In genomic region chr1:36472106-36472440, GRCm38 (mm10) we compare ENCODE assay signal across 8 mouse cellular contexts. TPM values are rescaled to one million over a fixed set of nuclear protein-coding genes. Genes with fewer than 3 reads are reported as not detected.
A peak's percentile ranks its signal among the peaks of the same experiment; 100 is the strongest.
DNase-seq lines count a peak whose midpoint lies in the region; ATAC-seq and TF ChIP-seq lines count a peak whose summit lies in the region.

No protein-coding gene starts in this region.

- H3K36me3 ChIP-seq in thymus, adult 2 months (ENCODE audit: control insufficient read depth, insufficient read depth, low read length), result no peaks in the 10 kb centered on the region
- no peaks in the 10 kb centered on the region for H3K36me3 ChIP-seq in intestine, embryonic 15.5 days
- H3K36me3 ChIP-seq in neural tube, embryonic 12.5 days, result no peaks in the 10 kb centered on the region

- ATAC-seq in intestine, embryonic 15.5 days, result 0 out of 2 replicates have a peak, but pooled peaks have one; percentile 4
- ATAC-seq in neural tube, embryonic 12.5 days (ENCODE audit: low FRiP score, low read depth), result no peak; the same call in 1 of the 2 replicates

- no peak for TF ChIP-seq POLR2A in thymus, adult 2 months (IDR thresholded peaks at IDR 0.05; ENCODE audit: control insufficient read depth, extremely low read depth, insufficient read depth, low read length, poor library complexity)

- H3K9me3 ChIP-seq in intestine, embryonic 15.5 days, result no peaks in the 10 kb centered on the region
- no peaks in the 10 kb centered on the region for H3K9me3 ChIP-seq in neural tube, embryonic 12.5 days

- peak overlapping the region; percentile 78 for H3K4me2 ChIP-seq in intestine, embryonic 15.5 days (replicated peaks)
- H3K4me2 ChIP-seq in neural tube, embryonic 12.5 days (replicated peaks), result peak overlapping the region; percentile 65

- H3K4me1 ChIP-seq in thymus, adult 2 months (replicated peaks; ENCODE audit: control insufficient read depth, insufficient read depth, low read length), result peaks cover 58% of the 10 kb centered on the region
- peaks cover 24% of the 10 kb centered on the region for H3K4me1 ChIP-seq in intestine, embryonic 15.5 days (replicated peaks)
- peaks cover 47% of the 10 kb centered on the region for H3K4me1 ChIP-seq in neural tube, embryonic 12.5 days

- intact Hi-C loops in gastrocnemius, postnatal 14 days (cut with DNase I; ENCODE audit: low total_unique reads), result no loop called here

- TF ChIP-seq CTCF in thymus, adult 2 months (IDR thresholded peaks at IDR 0.05; ENCODE audit: borderline replicate concordance, control insufficient read depth, extremely low read depth, insufficient read depth, low read length, poor library complexity), result no peak

- peak; percentile 16 for DNase-seq in gastrocnemius, postnatal 14 days
- no peak for DNase-seq in gastrocnemius, adult 8-10 months (ENCODE audit: low spot score in 2 of 2)
- DNase-seq in thymus, adult 2 months, result no peak
- no peak for DNase-seq in thymus, postnatal 10 days (ENCODE audit: low spot score in 2 of 2)
- DNase-seq in layer of hippocampus, adult 9-10 months (ENCODE audit: low spot score), result no peak
- no peak for DNase-seq in ovary, postnatal 36 days (ENCODE audit: low spot score)

- WGBS in thymus, adult 2 months, result 16% methylated on average over 18 of the region's 18 CpGs
- WGBS in intestine, embryonic 15.5 days, result 10% methylated on average over 18 of the region's 18 CpGs
- 19% methylated on average over 18 of the region's 18 CpGs for WGBS in neural tube, embryonic 12.5 days

- no peaks in the 10 kb centered on the region for H3K27me3 ChIP-seq in thymus, adult 2 months (ENCODE audit: control insufficient read depth, insufficient read depth, low read length)
- no peaks in the 10 kb centered on the region for H3K27me3 ChIP-seq in intestine, embryonic 15.5 days (replicated peaks)
- H3K27me3 ChIP-seq in neural tube, embryonic 12.5 days (replicated peaks), result 0 out of 2 replicates have a peak, but pooled peaks cover 5% of the 10 kb centered on the region

- no peak overlapping the region for H3K27ac ChIP-seq in thymus, adult 2 months (ENCODE audit: control insufficient read depth, insufficient read depth, low read length)
- peak overlapping the region; percentile 52; the same call in 1 of the 2 replicates for H3K27ac ChIP-seq in intestine, embryonic 15.5 days
- H3K27ac ChIP-seq in neural tube, embryonic 12.5 days, result no peak overlapping the region

- peak overlapping the region; percentile 56 for H3K4me3 ChIP-seq in thymus, adult 2 months (ENCODE audit: control insufficient read depth, insufficient read depth, low read length)
- H3K4me3 ChIP-seq in intestine, embryonic 15.5 days (replicated peaks), result peak overlapping the region; percentile 58
- H3K4me3 ChIP-seq in neural tube, embryonic 12.5 days, result peak overlapping the region; percentile 60

- H3K9ac ChIP-seq in intestine, embryonic 15.5 days, result peak overlapping the region; percentile 63
- H3K9ac ChIP-seq in neural tube, embryonic 12.5 days, result peak overlapping the region; percentile 64

RNA-seq across cellular contexts. Expression of gene Cnnm4, which starts 0.7 kb away (rescaled TPM):
- 1 to 10 TPM; 4.6 to 5.4 TPM for total RNA-seq in gastrocnemius, postnatal 14 days (2021)
- total RNA-seq in gastrocnemius, adult 8-10 months (2022), result 1 to 10 TPM; 4.9 to 7.7 (median 5.1) TPM
- polyA plus RNA-seq in thymus, adult 2 months (2012; rRNA removed), result 15.3 and 18.0 TPM in 2 replicates
- 35.7 and 36.9 TPM in 2 replicates for polyA plus RNA-seq in intestine, embryonic 15.5 days (2015; fragmentation: Nextera tagmentation; extraction: Ambion mirVana)
- 10.1 and 10.6 TPM in 2 replicates for polyA plus RNA-seq in neural tube, embryonic 12.5 days (2016; fragmentation: Nextera tagmentation; extraction: Ambion mirVana)

RNA-seq across cellular contexts. Expression of gene Lman2l, which starts 27.0 kb away (rescaled TPM):
- 10 to 100 TPM; 15.7 to 17.2 TPM for total RNA-seq in gastrocnemius, postnatal 14 days (2021)
- 10 to 100 TPM; 19.9 to 24.7 (median 22.6) TPM for total RNA-seq in gastrocnemius, adult 8-10 months (2022)
- 62.4 and 65.6 TPM in 2 replicates for polyA plus RNA-seq in thymus, adult 2 months (2012; rRNA removed)
- 32.7 and 33.3 TPM in 2 replicates for polyA plus RNA-seq in intestine, embryonic 15.5 days (2015; fragmentation: Nextera tagmentation; extraction: Ambion mirVana)
- 71.2 and 73.2 TPM in 2 replicates for polyA plus RNA-seq in neural tube, embryonic 12.5 days (2016; fragmentation: Nextera tagmentation; extraction: Ambion mirVana)

RNA-seq across cellular contexts. Expression of gene Cnnm3, which starts 39.6 kb away (rescaled TPM):
- total RNA-seq in gastrocnemius, postnatal 14 days (2021), result 10 to 100 TPM in 1 of 2 experiments, 1 to 10 TPM in 1; 9.3 to 13.3 TPM
- total RNA-seq in gastrocnemius, adult 8-10 months (2022), result 10 to 100 TPM in 3 of 4 experiments, 1 to 10 TPM in 1; 8.9 to 12.8 (median 11.3) TPM
- polyA plus RNA-seq in thymus, adult 2 months (2012; rRNA removed), result 51.2 and 59.9 TPM in 2 replicates
- 2.9 and 3.4 TPM in 2 replicates for polyA plus RNA-seq in intestine, embryonic 15.5 days (2015; fragmentation: Nextera tagmentation; extraction: Ambion mirVana)
- polyA plus RNA-seq in neural tube, embryonic 12.5 days (2016; fragmentation: Nextera tagmentation; extraction: Ambion mirVana), result 3.7 and 5.3 TPM in 2 replicates
